Mouse (Mus musculus) E14TG2a.4 (cell line): ENCODE measurements at regions not wholly inside any gene's neighbourhood (a gene's known extent, or its start where the extent isn't known, plus 50 kb on each side); places are given as distances from the start of the nearest gene placed in this dataset.

Experiments
- H3K27me3 ChIP-seq: 2 replicates; pipeline ENCODE4 v1.6.1; 2014; ENCODE audit warnings: low read length, control low read depth; ENCODE audit not compliant: insufficient read depth
- H3K36me3 ChIP-seq: 2 replicates; pipeline ENCODE4 v1.6.1; 2014; ENCODE audit warnings: low read length, control low read depth; ENCODE audit not compliant: insufficient read depth
- H3K4me1 ChIP-seq: replicated peaks from 2 replicates; pipeline ENCODE4 v1.6.1; 2014; ENCODE audit warnings: low read depth, low read length, control low read depth
- H3K4me3 ChIP-seq: replicated peaks from 2 replicates; pipeline ENCODE4 v1.5.1; 2014; ENCODE audit warnings: mild to moderate bottlenecking, low read length
- H3K9me3 ChIP-seq: 2 replicates; pipeline ENCODE4 v1.6.1; 2014; ENCODE audit warnings: low read length, control low read depth
- CTCF ChIP-seq: conservative IDR thresholded peaks from 2 replicates; pipeline ENCODE4 v1.5.1; 2014; ENCODE audit warnings: low read length
- NANOG ChIP-seq: IDR thresholded peaks from 2 replicates; pipeline ENCODE4 v1.6.1; 2014; ENCODE audit warnings: borderline replicate concordance, low read length, mixed read lengths
- POU5F1 ChIP-seq: IDR thresholded peaks from 2 replicates; pipeline ENCODE4 v1.6.1; 2014; ENCODE audit warnings: low read length, borderline replicate concordance

- Histone ChIP-seq H3K9me3 (peaks cover 17% of the 10 kb centered on the region), H3K4me3 (no peak overlapping the region), H3K4me1 (peaks cover 6% of the 10 kb centered on the region; the same call in 1 of the 2 replicates), H3K36me3 (no peaks in the 10 kb centered on the region), H3K27me3 (no peaks in the 10 kb centered on the region)
- no peak for TF ChIP-seq NANOG
- no peak for TF ChIP-seq CTCF
- no peak for TF ChIP-seq POU5F1
Observed at GRCm38 (mm10) chr10:97313407-97313901, 166.0 kb upstream of the Dcn start.

- no peak overlapping the region for H3K4me3 ChIP-seq
- H3K9me3 ChIP-seq, result peaks cover 53% of the 10 kb centered on the region
- H3K36me3 ChIP-seq, result no peaks in the 10 kb centered on the region
- TF ChIP-seq CTCF (no peak), POU5F1 (no peak), NANOG (no peak)
- no peaks in the 10 kb centered on the region for H3K27me3 ChIP-seq
- H3K4me1 ChIP-seq, result no peaks in the 10 kb centered on the region
Observed at GRCm38 (mm10) chr10:97332639-97333038, 146.8 kb upstream of the Dcn start.

GRCm38 (mm10) chr10:97334044-97334443 is 145.4 kb upstream of the Dcn start:
- no peak overlapping the region for H3K4me3 ChIP-seq
- H3K27me3 ChIP-seq, result no peaks in the 10 kb centered on the region
- no peaks in the 10 kb centered on the region for H3K4me1 ChIP-seq
- no peaks in the 10 kb centered on the region for H3K36me3 ChIP-seq
- TF ChIP-seq POU5F1 (no peak), NANOG (no peak), CTCF (no peak)
- H3K9me3 ChIP-seq, result peaks cover 53% of the 10 kb centered on the region

- no peaks in the 10 kb centered on the region for H3K36me3 ChIP-seq
- no peaks in the 10 kb centered on the region for H3K4me1 ChIP-seq
- no peak for TF ChIP-seq POU5F1
- no peak for TF ChIP-seq CTCF
- TF ChIP-seq NANOG, result no peak
- no peaks in the 10 kb centered on the region for H3K27me3 ChIP-seq
- peaks cover 50% of the 10 kb centered on the region for H3K9me3 ChIP-seq
- H3K4me3 ChIP-seq, result no peak overlapping the region
Observed at GRCm38 (mm10) chr10:97334606-97335150, 144.7 kb upstream of the Dcn start.

- peaks cover 18% of the 10 kb centered on the region for H3K9me3 ChIP-seq
- TF ChIP-seq NANOG (no peak), CTCF (no peak), POU5F1 (no peak)
- no peaks in the 10 kb centered on the region for H3K27me3 ChIP-seq
- no peaks in the 10 kb centered on the region for H3K36me3 ChIP-seq
- H3K4me3 ChIP-seq, result no peak overlapping the region
- H3K4me1 ChIP-seq, result no peaks in the 10 kb centered on the region
Observed at GRCm38 (mm10) chr10:97338033-97338692, 141.2 kb upstream of the Dcn start.

GRCm38 (mm10) chr10:97339866-97340706 is 139.3 kb upstream of the Dcn start:
- Histone ChIP-seq H3K4me1 (no peaks in the 10 kb centered on the region), H3K27me3 (no peaks in the 10 kb centered on the region), H3K4me3 (no peak overlapping the region), H3K9me3 (peaks cover 2% of the 10 kb centered on the region; the same call in 1 of the 2 replicates), H3K36me3 (no peaks in the 10 kb centered on the region)
- TF ChIP-seq POU5F1, result no peak
- no peak for TF ChIP-seq NANOG
- peak; percentile 100 for TF ChIP-seq CTCF

- Histone ChIP-seq H3K36me3 (no peaks in the 10 kb centered on the region), H3K27me3 (no peaks in the 10 kb centered on the region), H3K9me3 (no peaks in the 10 kb centered on the region), H3K4me3 (no peak overlapping the region), H3K4me1 (no peaks in the 10 kb centered on the region)
- no peak for TF ChIP-seq POU5F1
- peak; percentile 80 for TF ChIP-seq CTCF
- TF ChIP-seq NANOG, result no peak
Observed at GRCm38 (mm10) chr10:97345347-97345746, 134.1 kb upstream of the Dcn start.

- no peaks in the 10 kb centered on the region for H3K4me1 ChIP-seq
- TF ChIP-seq NANOG (no peak), CTCF (no peak), POU5F1 (no peak)
- no peaks in the 10 kb centered on the region for H3K27me3 ChIP-seq
- no peaks in the 10 kb centered on the region for H3K9me3 ChIP-seq
- no peak overlapping the region for H3K4me3 ChIP-seq
- no peaks in the 10 kb centered on the region for H3K36me3 ChIP-seq
Observed at GRCm38 (mm10) chr10:97346949-97347348, 132.5 kb upstream of the Dcn start.
